Mouse (Mus musculus) regulatory T cell (primary cell): ENCODE data around the gene Glb1l.
"Not testable (repeated sequence)": the region's sequence is repeated elsewhere in the genome, so short reads cannot be mapped to it uniquely, and the experiment has no call there.

Source experiments
- in situ Hi-C: fragments of 300-600 bp; cut with MboI, MseI; formaldehyde crosslinking; loops from one replicate; pipeline ENCODE4 v1.15.1; 2025; ENCODE audit warnings: high pct_unique_total_duplicates

The Glb1l gene

GRCm38 (mm10) chr1:75210136-75211087 is at the start of gene Glb1l, which contains the start of gene Stk16:
TSS of gene Glb1l (minus strand) at chr1:75210813.
TSS of gene Stk16 (plus strand) at chr1:75210838.
- in situ Hi-C loops: loop anchor here (5.0 to 25.0 kb wide), 2 partner anchors 73 to 923 kb away; partner anchors contain the start of genes Aamp, Gpbar1 and Pnkd

DNA sequence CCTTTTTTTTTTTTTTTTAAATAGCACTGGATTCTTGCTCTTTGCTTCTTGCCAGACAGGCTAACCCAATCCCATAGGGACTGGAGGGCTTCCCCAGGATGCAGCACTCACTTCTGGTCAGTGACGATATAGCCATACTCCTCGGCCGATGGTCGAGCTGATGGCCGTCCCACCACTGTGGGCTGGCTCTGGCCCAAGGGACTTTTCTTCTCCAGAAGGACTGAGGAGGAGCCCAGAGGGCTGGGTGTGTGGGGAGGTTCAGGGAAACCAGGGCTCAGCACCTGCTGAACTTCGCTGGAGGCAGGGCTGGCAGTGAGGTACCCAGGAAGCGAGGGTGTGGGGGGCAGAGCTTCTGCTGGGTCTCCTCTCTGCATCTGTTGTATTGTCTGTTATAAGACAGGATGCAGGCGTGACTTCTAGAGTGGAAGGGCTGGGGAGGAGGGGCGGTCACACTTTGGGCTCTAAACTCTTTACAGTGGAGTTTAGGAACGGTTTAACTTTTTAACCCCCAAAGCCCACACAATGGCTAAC is 45.0 kb upstream of the Glb1l start:
- in situ Hi-C loops: no loop called here

GRCm38 (mm10) chr1:75254625-75255013 is 44.0 kb upstream of the Glb1l start:
- in situ Hi-C loops: loop anchor here (5.0 kb wide), 1 partner anchor 127 kb away; the partner anchor contains the start of gene Nhej1

- in situ Hi-C loops: loop anchor here (5.0 kb wide), 1 partner anchor 127 kb away; the partner anchor contains the start of gene Nhej1
These were observed 43.4 kb upstream of the Glb1l start for GRCm38 (mm10) chr1:75253849-75254624.

DNA sequence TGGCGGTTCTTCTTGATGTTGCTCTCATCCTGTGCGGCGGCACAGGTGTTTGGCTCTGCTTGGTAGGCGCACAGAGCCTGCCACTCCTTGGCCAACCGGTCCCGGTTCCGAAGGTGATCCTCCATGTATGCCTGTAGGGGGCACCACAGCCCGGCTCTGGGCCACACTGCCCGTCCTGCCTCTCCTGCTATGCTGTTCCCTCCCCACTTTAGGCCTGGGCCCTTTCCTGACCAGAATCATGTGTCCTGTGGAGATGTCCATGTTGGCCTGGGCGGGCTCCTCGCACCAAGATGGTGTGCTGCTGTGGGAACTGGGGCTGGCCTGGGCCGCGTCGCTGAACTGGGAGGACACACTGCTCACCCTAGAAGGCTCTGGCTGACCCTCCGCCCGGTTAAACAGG is 42.4 kb upstream of the Glb1l start:
- in situ Hi-C loops: loop anchor here (5.0 kb wide), 1 partner anchor 126 kb away; the partner anchor contains the start of gene Nhej1

- in situ Hi-C loops: loop anchor here (5.0 kb wide), 1 partner anchor 125 kb away; the partner anchor contains the start of gene Nhej1
These were observed 41.7 kb upstream of the Glb1l start for GRCm38 (mm10) chr1:75252308-75252707.

- in situ Hi-C loops: loop anchor here (5.0 kb wide), 1 partner anchor 124 kb away; the partner anchor contains the start of gene Nhej1
These were observed 40.7 kb upstream of the Glb1l start for GRCm38 (mm10) chr1:75251112-75251970.

- in situ Hi-C loops: loop anchor here (5.0 kb wide), 1 partner anchor 123 kb away; the partner anchor contains the start of gene Nhej1
These were observed 39.9 kb upstream of the Glb1l start for GRCm38 (mm10) chr1:75250498-75250897.

DNA sequence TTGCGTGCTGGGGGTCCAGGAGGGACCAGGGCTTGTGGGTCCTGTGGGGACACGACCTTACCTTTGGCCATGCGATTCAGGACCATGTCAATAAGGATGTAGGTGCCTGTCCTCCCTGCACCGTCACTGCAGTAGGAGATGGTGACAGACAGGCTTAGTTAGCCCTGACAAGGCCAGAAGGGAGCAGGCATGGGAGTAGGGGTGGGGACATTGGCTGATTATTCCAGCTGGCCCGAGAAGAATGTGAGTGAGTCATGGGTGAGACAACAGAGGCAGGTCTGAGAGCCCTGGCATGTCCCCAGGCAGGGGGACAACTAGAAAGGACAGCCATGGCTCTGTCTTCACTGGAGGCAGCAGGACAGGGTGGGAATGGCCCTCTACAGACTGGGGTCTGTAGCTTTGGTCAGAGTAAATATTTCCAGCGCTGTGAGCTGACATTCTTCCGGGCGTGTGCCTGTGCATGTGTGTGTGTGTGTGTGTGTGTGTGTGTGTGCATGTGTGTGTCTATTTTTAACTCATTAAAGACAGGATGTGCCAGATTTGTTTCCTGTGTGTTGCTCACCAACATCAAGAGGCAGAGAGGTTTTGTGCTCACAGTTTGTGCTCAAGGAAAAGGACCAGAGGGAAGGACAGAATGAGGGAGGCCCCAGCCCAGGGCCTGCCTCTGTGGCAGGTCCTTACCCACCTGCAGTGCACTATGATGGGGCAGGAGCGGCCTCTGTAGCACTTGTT is 37.6 kb upstream of the Glb1l start:
- in situ Hi-C loops: no loop called here

DNA sequence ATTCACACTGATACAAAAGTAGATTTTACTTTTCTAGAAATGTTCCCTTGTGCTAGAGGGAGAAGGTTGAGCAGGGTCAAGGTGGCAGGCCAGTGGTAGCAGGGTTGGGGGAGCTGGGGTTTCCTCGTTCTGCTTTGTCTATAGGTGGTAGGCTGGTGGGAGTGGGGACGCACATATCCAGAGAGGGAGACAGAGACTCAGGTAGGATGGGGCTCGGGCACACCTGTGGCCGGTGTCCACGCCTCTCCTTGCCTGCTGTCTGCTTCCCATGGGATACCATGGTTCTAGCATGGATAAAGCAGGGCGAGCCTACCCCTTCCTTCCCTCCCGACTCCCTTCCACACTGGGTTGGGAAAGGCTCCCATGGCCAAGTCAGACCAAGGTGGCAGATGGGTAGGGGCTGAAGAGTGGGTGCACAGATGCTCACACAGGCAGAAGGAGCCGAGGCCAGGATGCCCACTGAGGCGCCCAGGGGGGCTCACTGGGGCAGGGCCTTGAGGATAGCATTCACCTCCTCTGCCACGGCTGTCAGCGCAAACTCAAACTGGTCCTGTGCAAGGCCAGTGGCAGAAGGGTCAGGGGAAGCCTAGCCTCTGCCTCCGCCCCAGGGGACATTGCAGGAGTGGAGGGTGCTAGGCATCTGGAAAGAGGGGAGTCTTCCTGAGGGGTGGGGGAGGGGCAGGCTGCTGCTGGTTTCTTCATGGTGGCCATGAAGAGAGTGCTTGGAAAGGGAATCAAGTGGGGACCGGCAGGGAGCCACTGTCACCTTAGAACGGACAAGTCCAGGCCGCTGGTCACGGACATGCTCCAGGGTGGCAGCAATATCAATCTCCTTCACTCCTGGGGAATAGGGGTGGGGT is 36.7 kb upstream of the Glb1l start:
- in situ Hi-C loops: no loop called here

GRCm38 (mm10) chr1:75244836-75245235 is 34.2 kb upstream of the Glb1l start:
- in situ Hi-C loops: no loop called here

DNA sequence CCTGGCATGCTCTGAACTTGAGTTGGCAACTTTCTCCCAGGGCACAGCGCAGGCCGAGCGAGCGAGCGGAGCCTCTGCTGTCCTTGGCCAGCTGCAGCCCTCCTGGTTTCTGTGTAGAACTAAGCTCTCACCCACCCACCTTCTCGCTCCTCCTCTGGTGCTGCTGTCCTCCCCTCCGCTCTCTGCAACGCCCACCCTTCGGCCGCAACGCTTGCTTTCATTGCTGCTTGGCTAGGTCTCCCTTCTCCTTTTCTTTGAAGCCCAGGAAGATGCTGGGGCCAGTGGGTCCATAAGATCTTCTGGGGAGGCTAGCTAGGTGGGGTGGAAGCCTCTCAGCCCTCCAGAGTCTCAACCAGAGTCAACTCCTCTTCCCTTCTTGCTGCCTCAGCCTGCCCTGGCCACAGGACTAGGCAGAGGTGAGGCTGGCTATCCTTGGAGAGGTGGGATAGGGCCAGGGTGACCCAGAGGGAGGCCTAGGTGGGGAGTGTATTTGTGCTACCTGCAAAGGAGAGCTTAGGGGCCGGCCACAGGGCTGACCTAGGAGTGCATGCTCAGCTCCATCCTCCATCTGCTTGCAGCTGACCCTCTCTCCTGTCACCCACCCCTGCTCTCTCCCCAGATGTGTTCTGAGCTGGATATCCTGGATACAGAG is 33.7 kb upstream of the Glb1l start:
- in situ Hi-C loops: no loop called here

GRCm38 (mm10) chr1:75243411-75243810 is 32.8 kb upstream of the Glb1l start:
- in situ Hi-C loops: no loop called here

- in situ Hi-C loops: loop anchor here (5.0 kb wide), 1 partner anchor 73 kb away; no protein-coding TSS in a partner anchor
These were observed 29.0 kb upstream of the Glb1l start for GRCm38 (mm10) chr1:75239591-75239990.

DNA sequence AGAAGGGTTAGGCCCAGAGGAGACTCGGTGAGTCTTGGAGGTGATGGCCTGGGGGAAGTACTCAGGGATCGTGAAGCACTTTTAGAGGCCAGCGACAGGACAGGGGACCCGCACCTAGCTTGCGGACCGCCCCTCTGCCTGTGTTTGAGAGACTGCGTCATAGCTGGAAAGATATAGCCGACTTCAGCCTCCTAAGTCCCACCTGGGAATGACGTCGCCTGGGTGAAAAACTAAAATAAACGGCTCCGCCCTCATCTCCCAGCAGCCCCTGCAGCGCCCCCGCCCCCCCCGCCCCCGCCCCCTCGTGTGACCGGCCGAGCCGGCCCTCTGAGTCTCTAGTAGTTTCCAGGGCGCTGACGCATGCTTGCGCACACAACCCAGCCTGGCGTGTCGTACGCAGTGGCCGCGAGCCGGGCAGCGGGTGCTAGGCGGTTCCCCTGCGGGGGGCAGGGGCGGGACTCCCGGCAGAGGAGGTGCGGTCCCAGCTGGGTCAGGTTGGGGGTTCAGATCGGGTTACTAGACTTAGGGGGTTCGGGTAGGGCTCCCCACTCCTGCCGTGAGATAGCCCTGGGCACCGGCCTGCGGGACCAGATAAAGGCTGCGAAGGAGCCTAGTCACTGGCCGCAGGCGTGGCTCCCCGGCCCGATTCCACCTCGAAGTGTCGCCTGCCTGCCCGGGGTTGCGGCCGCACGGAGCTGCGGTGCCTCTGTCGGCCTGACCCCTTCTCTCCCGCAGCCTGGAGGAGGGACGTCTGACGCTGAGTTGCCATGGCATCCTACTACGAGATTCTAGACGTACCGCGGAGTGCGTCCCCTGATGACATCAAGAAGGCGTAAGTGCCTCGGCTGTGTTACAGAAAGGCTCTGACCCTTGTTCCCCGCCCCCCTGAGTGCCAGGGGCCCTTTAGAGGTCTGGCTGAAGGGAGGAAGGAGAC is 25.8 kb upstream of the Glb1l start, which contains the start of gene Dnajb2:
Gene Dnajb2 (plus strand): TSS at position 290 of the 934 bp plus-strand sequence.
- in situ Hi-C loops: loop anchor here (5.0 kb wide), 1 partner anchor 76 kb away; no protein-coding TSS in a partner anchor

- in situ Hi-C loops: loop anchor here (5.0 kb wide), 1 partner anchor 78 kb away; no protein-coding TSS in a partner anchor
These were observed 24.0 kb upstream of the Glb1l start for GRCm38 (mm10) chr1:75234606-75235005.

GRCm38 (mm10) chr1:75232489-75232888 is 21.9 kb upstream of the Glb1l start:
- in situ Hi-C loops: not testable (repeated sequence)
